Mouse (Mus musculus): Measurements from ENCODE around the gene Dhrs13. TPM values are rescaled to one million over a fixed set of nuclear protein-coding genes. Genes with fewer than 3 reads are reported as not detected.

Gene Dhrs13
- polyA plus RNA-seq, 1 experiment from 2014 or later: 23.4 TPM

GRCm38 (mm10) chr11:78074277-78074652 is 42.2 kb downstream of the Dhrs13 start:
- H3K9me3 ChIP-seq (replicated peaks): no peaks in the 10 kb centered on the region
- no peaks in the 10 kb centered on the region for H3K27me3 ChIP-seq
- 93% methylated on average over 2 of the region's 2 CpGs for WGBS
- no peak overlapping the region for H3K9ac ChIP-seq
- peaks cover 5% of the 10 kb centered on the region for H3K4me1 ChIP-seq
- H3K4me2 ChIP-seq: no peak overlapping the region
- H3K4me3 ChIP-seq: no peak overlapping the region
- ATAC-seq: no peak
- peaks cover 64% of the 10 kb centered on the region for H3K36me3 ChIP-seq (ENCODE audit: poor library complexity, severe bottlenecking)
- H3K27ac ChIP-seq: no peak overlapping the region

- Histone ChIP-seq H3K4me2 (no peak overlapping the region), H3K4me3 (no peak overlapping the region), H3K36me3 (ENCODE audit: poor library complexity, severe bottlenecking) (peaks cover 64% of the 10 kb centered on the region), H3K9ac (no peak overlapping the region), H3K4me1 (peaks cover 9% of the 10 kb centered on the region), H3K27me3 (no peaks in the 10 kb centered on the region), H3K9me3 (replicated peaks) (no peaks in the 10 kb centered on the region), H3K27ac (no peak overlapping the region)
- whole genome bisulfite sequencing: 88% methylated on average over 4 of the region's 4 CpGs
- ATAC-seq: no peak
Observed at GRCm38 (mm10) chr11:78074666-78075065, 42.6 kb downstream of the Dhrs13 start.

GRCm38 (mm10) chr11:78079961-78080921 is 48.2 kb downstream of the Dhrs13 start, which contains the start of gene Eral1:
Gene Eral1 (minus strand): TSS chr11:78080383.
- peak; percentile 96 for ATAC-seq
- Histone ChIP-seq H3K4me2 (peak within 1 kb of the TSS; percentile 65), H3K36me3 (ENCODE audit: poor library complexity, severe bottlenecking) (peaks cover 23% of the 10 kb centered on the region), H3K9ac (peak within 1 kb of the TSS; percentile 79), H3K9me3 (replicated peaks) (no peaks in the 10 kb centered on the region), H3K4me3 (peak within 1 kb of the TSS; percentile 75), H3K27me3 (0 out of 2 replicates have a peak, but pooled peaks cover 17% of the 10 kb centered on the region), H3K4me1 (peaks cover 14% of the 10 kb centered on the region), H3K27ac (peak within 1 kb of the TSS; percentile 54; the same call in 1 of the 2 replicates)
- WGBS: 1% methylated on average over 42 of the region's 42 CpGs

GRCm38 (mm10) chr11:78083595-78083994 is 51.5 kb downstream of the Dhrs13 start:
- Histone ChIP-seq H3K4me1 (peaks cover 14% of the 10 kb centered on the region), H3K4me3 (no peak overlapping the region), H3K9ac (no peak overlapping the region), H3K4me2 (no peak overlapping the region), H3K9me3 (replicated peaks) (no peaks in the 10 kb centered on the region), H3K27me3 (0 out of 2 replicates have a peak, but pooled peaks cover 17% of the 10 kb centered on the region), H3K36me3 (ENCODE audit: poor library complexity, severe bottlenecking) (no peaks in the 10 kb centered on the region), H3K27ac (no peak overlapping the region)
- WGBS: 67% methylated on average over 1 of the region's 1 CpGs
- no peak for ATAC-seq

GRCm38 (mm10) chr11:78086925-78087479 is 54.9 kb downstream of the Dhrs13 start:
- H3K36me3 ChIP-seq (ENCODE audit: poor library complexity, severe bottlenecking): no peaks in the 10 kb centered on the region
- H3K4me3 ChIP-seq: no peak overlapping the region
- ATAC-seq: no peak
- H3K4me2 ChIP-seq: no peak overlapping the region
- H3K4me1 ChIP-seq: no peaks in the 10 kb centered on the region
- whole genome bisulfite sequencing: 79% methylated on average over 4 of the region's 4 CpGs
- H3K9me3 ChIP-seq (replicated peaks): no peaks in the 10 kb centered on the region
- H3K9ac ChIP-seq: no peak overlapping the region
- H3K27me3 ChIP-seq: 0 out of 2 replicates have a peak, but pooled peaks cover 15% of the 10 kb centered on the region
- H3K27ac ChIP-seq: no peak overlapping the region

MicroRNAs encoded within 50 kb of the gene (microRNA counts, 519-probe panel; counts per million panel counts)
- 3,948 counts per million, percentile 77 among the panel's probes with 10 or more counts for microRNA mmu-miR-144
- microRNA mmu-miR-451: 3,276 counts per million, percentile 69 among the panel's probes with 10 or more counts

Small RNA genes lying within 50 kb of the gene (microRNA-seq; reads per million reads assigned to microRNA genes)
- 44.0 reads per million, percentile 41 among the genes with 10 or more reads in this experiment for gene Mir144
- not detected for gene Mir451a
- gene Mir451b: not detected

Other genes with a start within 250 kb of the Dhrs13 start
- 2.9 and 3.2 TPM in 2 replicates for gene Gm10277, start 244.5 kb upstream of the Dhrs13 start, polyA plus RNA-seq (2015; fragmentation: Nextera tagmentation; extraction: Ambion mirVana)
- 12.7 and 15.1 TPM in 2 replicates for gene Pipox, start 138.2 kb upstream of the Dhrs13 start, polyA plus RNA-seq (2015; fragmentation: Nextera tagmentation; extraction: Ambion mirVana)
- gene Sez6, start 101.5 kb upstream of the Dhrs13 start, polyA plus RNA-seq (2015; fragmentation: Nextera tagmentation; extraction: Ambion mirVana): 141 and 165 TPM in 2 replicates
- 20.7 and 24.5 TPM in 2 replicates for gene Phf12, start 49.5 kb upstream of the Dhrs13 start, polyA plus RNA-seq (2015; fragmentation: Nextera tagmentation; extraction: Ambion mirVana)
- 69.6 and 78.1 TPM in 2 replicates for gene Flot2, start 5.7 kb downstream of the Dhrs13 start, polyA plus RNA-seq (2015; fragmentation: Nextera tagmentation; extraction: Ambion mirVana)
- gene Eral1, start 48.1 kb downstream of the Dhrs13 start, polyA plus RNA-seq (2015; fragmentation: Nextera tagmentation; extraction: Ambion mirVana): 33.0 and 36.6 TPM in 2 replicates
- gene Fam222b, start 62.4 kb downstream of the Dhrs13 start, polyA plus RNA-seq (2015; fragmentation: Nextera tagmentation; extraction: Ambion mirVana): 22.1 and 23.7 TPM in 2 replicates
- 114 and 121 TPM in 2 replicates for gene Traf4, start 133.3 kb downstream of the Dhrs13 start, polyA plus RNA-seq (2015; fragmentation: Nextera tagmentation; extraction: Ambion mirVana)
- gene Nek8, start 144.4 kb downstream of the Dhrs13 start, polyA plus RNA-seq (2015; fragmentation: Nextera tagmentation; extraction: Ambion mirVana): 5.4 and 8.7 TPM in 2 replicates
- 4.7 and 7.6 TPM in 2 replicates for gene Tlcd1, start 144.4 kb downstream of the Dhrs13 start, polyA plus RNA-seq (2015; fragmentation: Nextera tagmentation; extraction: Ambion mirVana)
- gene Rpl23a, start 151.3 kb downstream of the Dhrs13 start, polyA plus RNA-seq (2015; fragmentation: Nextera tagmentation; extraction: Ambion mirVana): 970 and 1,119 TPM in 2 replicates
- 39.7 and 42.1 TPM in 2 replicates for gene Rab34, start 156.2 kb downstream of the Dhrs13 start, polyA plus RNA-seq (2015; fragmentation: Nextera tagmentation; extraction: Ambion mirVana)
- 1.3 and 1.6 TPM in 2 replicates for gene Proca1, start 161.1 kb downstream of the Dhrs13 start, polyA plus RNA-seq (2015; fragmentation: Nextera tagmentation; extraction: Ambion mirVana)
- gene Sdf2, start 213.5 kb downstream of the Dhrs13 start, polyA plus RNA-seq (2015; fragmentation: Nextera tagmentation; extraction: Ambion mirVana): 62.7 and 64.1 TPM in 2 replicates
- 24.9 and 29.4 TPM in 2 replicates for gene Supt6, start 213.7 kb downstream of the Dhrs13 start, polyA plus RNA-seq (2015; fragmentation: Nextera tagmentation; extraction: Ambion mirVana)
- gene 2610507B11Rik, start 229.5 kb downstream of the Dhrs13 start, polyA plus RNA-seq (2015; fragmentation: Nextera tagmentation; extraction: Ambion mirVana): 61.8 and 73.0 TPM in 2 replicates

Measured in forebrain, embryonic 13.5 days (tissue).